Mouse (Mus musculus) B cell, adult 2 months (primary cell): Measurements from ENCODE around the gene Cend1.
"Not testable (repeated sequence)": the region's sequence is repeated elsewhere in the genome, so short reads cannot be mapped to it uniquely, and the experiment has no call there.

Experiments
- DNase-seq, 2 experiments: peaks; one replicate each; pipeline ENCODE4 v3.0.0; 2022

The Cend1 gene

GRCm38 (mm10) chr7:141464603-141465201 lies 35.4 kb upstream of the Cend1 start:
- peak; percentile 58 for DNase-seq

- no peak for DNase-seq
These were observed 34.7 kb upstream of the Cend1 start for GRCm38 (mm10) chr7:141463824-141464602.

- DNase-seq, result no peak
These were observed 33.1 kb upstream of the Cend1 start for GRCm38 (mm10) chr7:141462333-141462821.

GRCm38 (mm10) chr7:141461521-141462332 lies 32.4 kb upstream of the Cend1 start:
- no peak for DNase-seq

GRCm38 (mm10) chr7:141460391-141461113 lies 31.3 kb upstream of the Cend1 start, which contains the start of gene Cracr2b:
Gene Cracr2b, plus strand, starts transcription at chr7:141461094.
- no peak for DNase-seq

- no peak for DNase-seq
These were observed 30.7 kb upstream of the Cend1 start for GRCm38 (mm10) chr7:141460001-141460390.

GRCm38 (mm10) chr7:141459301-141459711 lies 30.0 kb upstream of the Cend1 start:
- DNase-seq, result no peak

GRCm38 (mm10) chr7:141458661-141459060 lies 29.4 kb upstream of the Cend1 start:
- DNase-seq, result no peak

GRCm38 (mm10) chr7:141457986-141458660 lies 28.8 kb upstream of the Cend1 start:
- peak; percentile 82 to 83 for DNase-seq

GRCm38 (mm10) chr7:141457236-141457635 lies 27.9 kb upstream of the Cend1 start:
- DNase-seq, result no peak

- DNase-seq, result no peak
These were observed 27.4 kb upstream of the Cend1 start for GRCm38 (mm10) chr7:141456739-141457138.

GRCm38 (mm10) chr7:141455610-141456314 lies 26.5 kb upstream of the Cend1 start:
- DNase-seq, result peak; percentile 68

- peak; percentile 97 to 98 for DNase-seq
These were observed 25.8 kb upstream of the Cend1 start, which contains the start of gene Pnpla2 for GRCm38 (mm10) chr7:141454967-141455551. Gene Pnpla2, plus strand, starts transcription at chr7:141455198.

GRCm38 (mm10) chr7:141453636-141454035 lies 24.3 kb upstream of the Cend1 start:
- no peak for DNase-seq

- no peak for DNase-seq
These were observed 22.6 kb upstream of the Cend1 start for GRCm38 (mm10) chr7:141451928-141452327.

- DNase-seq, result peak; percentile 95 to 96
These were observed 18.1 kb upstream of the Cend1 start, which contains the start of gene Rplp2 for GRCm38 (mm10) chr7:141447110-141447991. Gene Rplp2, plus strand, starts transcription at chr7:141447370.

GRCm38 (mm10) chr7:141446374-141446773 lies 17.1 kb upstream of the Cend1 start:
- not testable (repeated sequence) for DNase-seq

- peak; percentile 45 to 48 for DNase-seq
These were observed 14.5 kb upstream of the Cend1 start, which contains the start of gene Pidd1 for GRCm38 (mm10) chr7:141443828-141444237. Gene Pidd1, minus strand, starts transcription at chr7:141444025.

- DNase-seq, result no peak
These were observed 14.0 kb upstream of the Cend1 start for GRCm38 (mm10) chr7:141443081-141443821.
